Mouse (Mus musculus) cerebellum, adult 9-10 months (tissue): Measurements from ENCODE around the gene Gm20914.
"Not testable (repeated sequence)": the region's sequence is repeated elsewhere in the genome, so short reads cannot be mapped to it uniquely, and the experiment has no call there.

Source experiments
- DNase-seq: peaks from one replicate; pipeline ENCODE4 v3.0.0; 2022

The Gm20914 gene

DNA sequence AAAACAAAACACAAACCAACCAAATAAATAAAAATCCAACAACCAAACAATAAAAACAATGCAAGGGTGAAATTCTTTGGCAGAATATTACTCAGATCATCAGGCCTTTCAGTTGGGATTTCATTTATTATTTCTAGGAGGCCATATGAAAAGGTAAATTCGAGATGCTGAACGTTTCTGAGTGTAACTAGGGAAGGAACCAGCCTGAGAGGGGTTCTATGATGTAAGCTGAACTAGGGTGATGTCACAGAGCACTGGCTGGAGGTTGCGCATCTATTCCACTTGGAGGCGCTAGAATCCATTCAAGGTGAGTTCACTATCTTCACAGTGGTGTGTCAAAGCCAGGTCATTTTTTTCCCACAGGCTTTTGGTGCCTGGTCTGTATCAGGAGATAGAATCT lies at the start of gene Gm20914:
Gm20914 (plus strand) TSS at position 301 of the 400 bp plus-strand sequence.
- DNase-seq: not testable (repeated sequence)
